Mouse (Mus musculus) forebrain, embryonic 13.5 days (tissue): ENCODE data around the gene Diaph3. TPM values are rescaled to one million over a fixed set of nuclear protein-coding genes. Genes with fewer than 3 reads are reported as not detected.
"Not testable (repeated sequence)": the region's sequence is repeated elsewhere in the genome, so short reads cannot be mapped to it uniquely, and the experiment has no call there.

Experiments used
- ATAC-seq: fragments of 200-750 bp; cut with Nextera tagmentation; 2 replicates; pipeline ENCODE4 v1.8.0; 2017
- H3K27ac ChIP-seq: fragments of 300-500 bp; sonication (generic); 2 replicates; pipeline ENCODE4 v1.5.1; 2015; ENCODE audit warnings: inconsistent platforms, mild to moderate bottlenecking, moderate library complexity
- H3K27me3 ChIP-seq: fragments of 300-500 bp; sonication (generic); 2 replicates; pipeline ENCODE4 v1.6.1; 2015; ENCODE audit warnings: mild to moderate bottlenecking, inconsistent platforms
- H3K36me3 ChIP-seq: fragments of 300-500 bp; sonication (generic); 2 replicates; pipeline ENCODE4 v1.6.1; 2015; ENCODE audit warnings: mild to moderate bottlenecking, inconsistent platforms; ENCODE audit not compliant: poor library complexity, severe bottlenecking
- H3K4me1 ChIP-seq: fragments of 300-500 bp; sonication (generic); 2 replicates; pipeline ENCODE4 v1.6.1; 2015; ENCODE audit warnings: inconsistent platforms
- H3K4me2 ChIP-seq: fragments of 300-500 bp; sonication (generic); 2 replicates; pipeline ENCODE4 v1.6.1; 2015; ENCODE audit warnings: inconsistent platforms, mild to moderate bottlenecking, moderate library complexity
- H3K4me3 ChIP-seq: fragments of 300-500 bp; sonication (generic); 2 replicates; pipeline ENCODE4 v1.5.1; 2015; ENCODE audit warnings: mild to moderate bottlenecking, inconsistent platforms
- H3K9ac ChIP-seq: fragments of 300-500 bp; sonication (generic); 2 replicates; pipeline ENCODE4 v1.6.1; 2015; ENCODE audit warnings: mild to moderate bottlenecking, inconsistent platforms
- H3K9me3 ChIP-seq: fragments of 300-500 bp; sonication (generic); replicated peaks from 2 replicates; pipeline ENCODE4 v1.6.1; 2016; ENCODE audit warnings: inconsistent platforms
- WGBS: fragments of 180-500 bp; shearing (Covaris S2); methylation state at CpG from one replicate; pipeline ENCODE4 v1.1.7; 2015; 5-methylcytosine and 5-hydroxymethylcytosine counted together
- polyA plus RNA-seq: library from polyadenylated mRNA; unstranded; fragments of >200 nt; fragmentation: Nextera tagmentation; extraction: Ambion mirVana; gene quantifications from 2 replicates; pipeline ENCODE4 v1.2.1, GENCODE M21; 2015

Diaph3 gene
- polyA plus RNA-seq, 1 experiment from 2014 or later: 10.9 TPM

GRCm38 (mm10) chr14:87123091-87123490, 17.9 kb downstream of the Diaph3 start:
- no peak for ATAC-seq
- 83% methylated on average over 15 of the region's 15 CpGs for WGBS
- Histone ChIP-seq H3K4me1 (peaks cover 7% of the 10 kb centered on the region; the same call in 1 of the 2 replicates), H3K9ac (no peak overlapping the region), H3K4me2 (no peak overlapping the region), H3K4me3 (no peak overlapping the region), H3K9me3 (no peaks in the 10 kb centered on the region), H3K27me3 (no peaks in the 10 kb centered on the region), H3K36me3 (no peaks in the 10 kb centered on the region), H3K27ac (no peak overlapping the region)

DNA sequence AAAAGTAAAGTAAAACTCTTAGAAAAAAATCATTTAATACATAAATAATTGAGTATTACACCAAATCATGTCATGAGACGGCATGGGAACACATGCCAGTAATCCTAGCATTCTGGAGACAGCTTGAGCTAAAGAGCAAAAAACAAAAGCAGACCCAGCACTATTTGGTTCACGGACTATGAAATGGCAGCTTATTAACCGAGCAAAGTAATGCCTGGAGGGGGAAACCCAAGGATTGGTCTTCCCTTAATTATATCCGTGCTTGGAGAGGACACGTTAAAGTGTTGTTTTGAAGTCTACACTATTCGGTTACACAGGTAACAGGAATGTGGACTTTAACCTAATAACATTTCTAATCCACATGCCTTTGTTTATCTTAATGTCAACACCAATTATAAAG, 19.2 kb downstream of the Diaph3 start:
- Histone ChIP-seq H3K36me3 (no peaks in the 10 kb centered on the region), H3K9me3 (no peaks in the 10 kb centered on the region), H3K4me1 (peaks cover 7% of the 10 kb centered on the region; the same call in 1 of the 2 replicates), H3K27me3 (no peaks in the 10 kb centered on the region), H3K27ac (no peak overlapping the region), H3K4me2 (no peak overlapping the region), H3K4me3 (no peak overlapping the region), H3K9ac (no peak overlapping the region)
- 24% methylated on average over 6 of the region's 6 CpGs for WGBS
- ATAC-seq: peak; percentile 19; the same call in 1 of the 2 replicates

- Histone ChIP-seq H3K27ac (no peak overlapping the region), H3K36me3 (no peaks in the 10 kb centered on the region), H3K4me1 (no peaks in the 10 kb centered on the region), H3K4me3 (no peak overlapping the region), H3K9me3 (no peaks in the 10 kb centered on the region), H3K4me2 (no peak overlapping the region), H3K9ac (no peak overlapping the region), H3K27me3 (no peaks in the 10 kb centered on the region)
- 18% methylated on average over 2 of the region's 2 CpGs for WGBS
- ATAC-seq: no peak
Measured at GRCm38 (mm10) chr14:87110634-87111033, 30.4 kb downstream of the Diaph3 start.

DNA sequence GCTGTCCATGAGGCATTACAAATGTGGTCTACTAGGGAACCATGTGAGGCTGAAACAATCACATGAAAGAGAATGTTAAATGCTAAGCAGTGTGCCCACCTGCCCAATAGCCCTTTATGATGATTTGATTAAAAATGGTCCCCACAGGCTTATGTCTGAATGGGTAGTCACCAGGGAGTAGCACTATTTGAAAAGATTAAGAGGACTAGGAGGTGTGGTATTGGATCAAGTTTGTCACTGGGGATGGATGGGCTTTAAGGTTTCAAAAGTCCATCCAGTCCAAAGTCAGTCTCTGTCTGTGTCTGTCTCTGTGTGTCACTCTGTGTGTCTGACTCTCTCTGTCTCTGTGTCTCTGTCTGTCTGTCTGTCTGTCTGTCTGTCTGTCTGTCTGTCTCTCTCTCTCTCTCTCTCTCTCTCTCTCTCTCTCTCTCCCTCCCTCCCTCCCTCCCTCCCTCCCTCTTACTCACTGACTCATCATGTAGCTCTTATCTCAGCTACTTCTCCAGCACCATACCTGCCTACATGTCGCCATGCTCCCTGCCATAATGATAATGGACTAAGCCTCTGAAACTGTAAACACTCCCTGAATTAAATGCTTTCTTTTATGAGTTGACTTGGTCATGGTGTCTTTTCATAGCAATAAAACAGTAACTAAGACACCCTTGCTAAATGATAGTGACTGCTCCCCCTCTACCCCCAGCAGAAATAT, 41.5 kb downstream of the Diaph3 start:
- no peaks in the 10 kb centered on the region for H3K4me1 ChIP-seq
- no peak overlapping the region for H3K9ac ChIP-seq
- no peaks in the 10 kb centered on the region for H3K9me3 ChIP-seq
- no peak for ATAC-seq
- 96% methylated on average over 1 of the region's 1 CpGs for WGBS
- H3K4me2 ChIP-seq: no peak overlapping the region
- no peaks in the 10 kb centered on the region for H3K36me3 ChIP-seq
- no peak overlapping the region for H3K27ac ChIP-seq
- H3K4me3 ChIP-seq: no peak overlapping the region
- no peaks in the 10 kb centered on the region for H3K27me3 ChIP-seq

- no peak for ATAC-seq
- H3K9me3 ChIP-seq: no peaks in the 10 kb centered on the region
- H3K27me3 ChIP-seq: no peaks in the 10 kb centered on the region
- WGBS: 79% methylated on average over 2 of the region's 2 CpGs
- H3K36me3 ChIP-seq: no peaks in the 10 kb centered on the region
- H3K27ac ChIP-seq: no peak overlapping the region
- no peaks in the 10 kb centered on the region for H3K4me1 ChIP-seq
- H3K9ac ChIP-seq: no peak overlapping the region
- H3K4me2 ChIP-seq: no peak overlapping the region
- no peak overlapping the region for H3K4me3 ChIP-seq
Measured at GRCm38 (mm10) chr14:87098093-87098492, 42.9 kb downstream of the Diaph3 start.

DNA sequence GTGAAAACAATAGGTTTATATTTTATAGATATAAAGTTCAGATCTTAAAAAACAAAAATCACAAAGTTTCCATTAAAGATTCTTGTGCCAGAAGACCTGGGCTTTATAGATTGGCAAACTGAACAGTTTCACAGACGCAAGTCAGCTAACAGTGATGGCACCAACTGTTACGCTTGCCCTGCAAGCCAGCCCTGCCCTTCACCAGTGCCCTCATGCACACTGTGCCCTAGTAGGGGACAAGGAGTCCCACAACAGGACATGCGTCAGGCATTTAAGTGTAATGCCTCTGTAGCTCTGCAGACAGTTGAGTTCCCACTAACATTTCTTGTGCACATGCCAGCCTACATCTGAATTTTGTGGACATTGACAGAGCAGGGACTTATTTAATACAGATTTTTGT, 49.5 kb downstream of the Diaph3 start:
- Histone ChIP-seq H3K36me3 (no peaks in the 10 kb centered on the region), H3K27me3 (no peaks in the 10 kb centered on the region), H3K4me3 (no peak overlapping the region), H3K4me2 (no peak overlapping the region), H3K4me1 (0 out of 2 replicates have a peak, but pooled peaks cover 4% of the 10 kb centered on the region), H3K27ac (no peak overlapping the region), H3K9me3 (no peaks in the 10 kb centered on the region), H3K9ac (no peak overlapping the region)
- 97% methylated on average over 3 of the region's 3 CpGs for WGBS
- ATAC-seq: no peak

GRCm38 (mm10) chr14:87091108-87091507, 49.9 kb downstream of the Diaph3 start:
- Histone ChIP-seq H3K36me3 (no peaks in the 10 kb centered on the region), H3K27ac (no peak overlapping the region), H3K9ac (no peak overlapping the region), H3K4me3 (no peak overlapping the region), H3K27me3 (no peaks in the 10 kb centered on the region), H3K4me1 (0 out of 2 replicates have a peak, but pooled peaks cover 4% of the 10 kb centered on the region), H3K4me2 (no peak overlapping the region), H3K9me3 (no peaks in the 10 kb centered on the region)
- no peak for ATAC-seq
- WGBS: 93% methylated on average over 5 of the region's 5 CpGs

DNA sequence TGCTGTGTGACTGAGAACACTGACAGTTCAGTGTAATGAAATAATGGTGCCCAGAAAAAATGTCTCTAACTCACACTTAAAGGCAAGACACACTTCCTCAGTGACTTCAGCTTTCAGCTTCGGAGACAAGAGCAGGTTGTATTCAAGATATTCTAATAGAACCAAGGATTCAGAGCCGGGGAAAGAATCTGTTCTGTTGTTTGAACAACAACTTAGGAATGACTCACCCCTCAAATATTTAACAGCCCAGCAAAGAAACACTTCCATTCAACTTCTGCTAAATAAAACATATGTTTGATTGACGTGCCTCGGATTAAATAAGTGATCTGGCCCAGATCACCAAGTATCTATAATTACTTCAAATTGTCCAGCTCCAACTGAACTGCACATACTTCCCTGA, 52.1 kb downstream of the Diaph3 start:
- no peak overlapping the region for H3K9ac ChIP-seq
- 49% methylated on average over 4 of the region's 4 CpGs for WGBS
- no peak overlapping the region for H3K4me2 ChIP-seq
- no peak for ATAC-seq
- no peaks in the 10 kb centered on the region for H3K36me3 ChIP-seq
- no peak overlapping the region for H3K4me3 ChIP-seq
- H3K9me3 ChIP-seq: no peaks in the 10 kb centered on the region
- no peak overlapping the region for H3K27ac ChIP-seq
- H3K27me3 ChIP-seq: no peaks in the 10 kb centered on the region
- 0 out of 2 replicates have a peak, but pooled peaks cover 4% of the 10 kb centered on the region for H3K4me1 ChIP-seq

GRCm38 (mm10) chr14:87088456-87088855, 52.6 kb downstream of the Diaph3 start:
- Histone ChIP-seq H3K9ac (no peak overlapping the region), H3K4me2 (no peak overlapping the region)
- WGBS: 85% methylated on average over 5 of the region's 5 CpGs

GRCm38 (mm10) chr14:87087996-87088395, 53.0 kb downstream of the Diaph3 start:
- Histone ChIP-seq H3K27ac (no peak overlapping the region), H3K4me1 (0 out of 2 replicates have a peak, but pooled peaks cover 4% of the 10 kb centered on the region), H3K4me2 (no peak overlapping the region), H3K9ac (no peak overlapping the region), H3K36me3 (no peaks in the 10 kb centered on the region), H3K4me3 (no peak overlapping the region), H3K9me3 (no peaks in the 10 kb centered on the region), H3K27me3 (no peaks in the 10 kb centered on the region)
- WGBS: 59% methylated on average over 1 of the region's 1 CpGs
- no peak for ATAC-seq

More at GRCm38 (mm10) chr14:87088456-87088855, 52.6 kb downstream of the Diaph3 start:
- ATAC-seq: no peak
- Histone ChIP-seq H3K36me3 (no peaks in the 10 kb centered on the region), H3K4me3 (no peak overlapping the region), H3K4me1 (0 out of 2 replicates have a peak, but pooled peaks cover 4% of the 10 kb centered on the region), H3K27ac (no peak overlapping the region), H3K9me3 (no peaks in the 10 kb centered on the region), H3K27me3 (no peaks in the 10 kb centered on the region)

DNA sequence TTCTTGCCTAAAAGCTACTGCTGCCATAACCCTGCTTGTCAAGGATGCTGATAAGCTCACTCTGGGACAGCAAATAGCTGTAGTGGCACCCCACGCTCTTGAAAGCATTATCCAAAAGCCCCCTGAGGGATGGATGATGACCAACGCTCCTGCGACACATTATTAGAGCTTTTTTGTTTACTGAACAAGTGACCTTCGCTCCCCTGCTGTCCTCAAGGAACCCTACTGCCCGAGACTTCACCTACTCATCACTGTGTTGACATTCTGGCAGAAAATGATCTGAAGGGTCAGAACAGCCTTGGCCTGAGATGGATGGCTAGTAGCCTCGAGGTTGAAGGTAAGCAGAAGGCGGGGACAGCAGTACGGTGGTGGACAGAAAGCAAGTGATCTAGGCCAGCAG, 56.1 kb downstream of the Diaph3 start:
- H3K4me3 ChIP-seq, H3K9me3 ChIP-seq, H3K9ac ChIP-seq, H3K27ac ChIP-seq, H3K4me2 ChIP-seq, H3K27me3 ChIP-seq, H3K36me3 ChIP-seq, ATAC-seq, H3K4me1 ChIP-seq: not testable (repeated sequence)
- 87% methylated on average over 8 of the region's 8 CpGs for WGBS

- H3K9ac ChIP-seq: no peak overlapping the region
- H3K4me1 ChIP-seq: no peaks in the 10 kb centered on the region
- WGBS: 83% methylated on average over 6 of the region's 6 CpGs
- no peaks in the 10 kb centered on the region for H3K36me3 ChIP-seq
- no peaks in the 10 kb centered on the region for H3K27me3 ChIP-seq
- H3K27ac ChIP-seq: no peak overlapping the region
- H3K4me3 ChIP-seq: no peak overlapping the region
- no peak overlapping the region for H3K4me2 ChIP-seq
- no peak for ATAC-seq
- H3K9me3 ChIP-seq: no peaks in the 10 kb centered on the region
Measured at GRCm38 (mm10) chr14:87083911-87084310, 57.1 kb downstream of the Diaph3 start.

DNA sequence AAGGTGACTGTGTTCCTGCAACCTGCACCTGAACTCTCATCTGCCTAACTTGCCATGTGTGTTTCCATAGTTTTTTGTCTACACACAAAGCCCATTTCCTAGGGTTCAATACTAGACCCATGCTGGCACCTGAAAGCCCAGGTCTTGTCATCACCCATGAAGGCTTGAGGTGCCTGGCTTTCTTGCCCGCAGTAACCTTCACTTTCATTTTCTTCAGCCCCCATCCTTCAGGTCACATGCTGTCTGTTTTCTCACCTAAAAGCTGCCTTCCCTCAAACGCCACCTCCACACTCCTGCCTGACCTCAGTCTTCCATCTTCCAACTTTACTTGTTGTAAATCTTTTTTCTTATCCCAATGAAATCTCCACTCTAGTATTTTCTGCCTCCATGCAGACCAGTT, 61.3 kb downstream of the Diaph3 start:
- Histone ChIP-seq H3K27me3 (no peaks in the 10 kb centered on the region), H3K9me3 (no peaks in the 10 kb centered on the region), H3K4me1 (no peaks in the 10 kb centered on the region), H3K36me3 (no peaks in the 10 kb centered on the region), H3K4me2 (no peak overlapping the region), H3K27ac (no peak overlapping the region), H3K4me3 (no peak overlapping the region), H3K9ac (no peak overlapping the region)
- ATAC-seq: no peak
- 91% methylated on average over 2 of the region's 2 CpGs for WGBS
